Mouse (Mus musculus) ES-E14 (cell line): ENCODE results near the gene Nudt3. TPM values are rescaled to one million over a fixed set of nuclear protein-coding genes. Genes with fewer than 3 reads are reported as not detected.

ENCODE experiments used
- DNase-seq: peaks from one replicate; pipeline ENCODE4 v3.0.0-alpha.2; 2013; ENCODE audit warnings: low read depth, low spot score
- H3K27ac ChIP-seq: 2 replicates; pipeline ENCODE4 v1.5.1; 2012; ENCODE audit warnings: low read depth, mild to moderate bottlenecking, low read length, moderate library complexity, mixed read lengths; ENCODE audit not compliant: poor library complexity, insufficient read depth, severe bottlenecking
- H3K36me3 ChIP-seq: 2 replicates; pipeline ENCODE4 v1.6.1; 2012; ENCODE audit warnings: mild to moderate bottlenecking, low read length, moderate library complexity, mixed read lengths; ENCODE audit not compliant: control insufficient read depth, poor library complexity, insufficient read depth, severe bottlenecking
- H3K4me1 ChIP-seq, 2 experiments: fragments of 150-350 bp in 1 of 2; sonication (generic) in 1 of 2; 2 replicates each; pipeline ENCODE4 v1.6.1; 2012; ENCODE audit warnings: low read length in 2 of 2, mild to moderate bottlenecking in 1 of 2, mixed read lengths in 1 of 2; ENCODE audit not compliant: control insufficient read depth in 2 of 2, insufficient read depth in 2 of 2, poor library complexity in 1 of 2
- H3K4me3 ChIP-seq, 2 experiments: fragments of 150-350 bp in 1 of 2; sonication (generic) in 1 of 2; 2 replicates each; pipeline ENCODE4 v1.5.1; 2012; ENCODE audit warnings: low read length in 2 of 2, low read depth in 1 of 2, mild to moderate bottlenecking in 1 of 2, mixed read lengths in 1 of 2; ENCODE audit not compliant: insufficient read depth in 1 of 2, poor library complexity in 1 of 2, severe bottlenecking in 1 of 2
- H3K9ac ChIP-seq: 2 replicates; pipeline ENCODE4 v1.6.1; 2012; ENCODE audit warnings: low read depth, mild to moderate bottlenecking, low read length, mixed read lengths; ENCODE audit not compliant: poor library complexity, insufficient read depth, severe bottlenecking
- H3K9me3 ChIP-seq: fragments of 150-350 bp; sonication (generic); 2 replicates; pipeline ENCODE4 v1.6.1; 2012; ENCODE audit warnings: low read depth, mild to moderate bottlenecking, low read length; ENCODE audit not compliant: control insufficient read depth, insufficient read depth
- CHD2 ChIP-seq: IDR thresholded peaks from 2 replicates; pipeline ENCODE4 v1.6.1; 2014; ENCODE audit warnings: mild to moderate bottlenecking, low read depth, low read length, inconsistent platforms
- HCFC1 ChIP-seq: IDR thresholded peaks from 2 replicates; pipeline ENCODE4 v1.6.1; 2012; ENCODE audit warnings: low read length, inconsistent platforms, borderline replicate concordance; ENCODE audit not compliant: insufficient read depth
- MAFK ChIP-seq: IDR thresholded peaks from 2 replicates; pipeline ENCODE4 v1.6.1; 2014; ENCODE audit warnings: mild to moderate bottlenecking, low read depth, low read length, inconsistent platforms; ENCODE audit not compliant: insufficient read depth
- ZC3H11A ChIP-seq: IDR thresholded peaks from 2 replicates; pipeline ENCODE4 v1.6.1; 2012; ENCODE audit warnings: low read depth, mild to moderate bottlenecking, inconsistent platforms, low read length, borderline replicate concordance
- ZNF384 ChIP-seq: IDR thresholded peaks from 2 replicates; pipeline ENCODE4 v1.6.1; 2012; ENCODE audit warnings: low read depth, low read length, inconsistent platforms
- in situ Hi-C, 2 experiments: fragments of 600-800 bp; cut with MboI; formaldehyde crosslinking; loops; one replicate each; pipeline ENCODE4 v1.15.1; 2025; ENCODE audit warnings: low sequenced_read_pairs in 2 of 2, inconsistent platforms in 1 of 2; ENCODE audit not compliant: unreplicated experiment in 2 of 2
- total RNA-seq: library from RNA; depleted of rRNA; stranded (reverse); fragments of 300-350 nt; gene quantifications from 2 replicates; pipeline ENCODE4 v1.2.3, GENCODE M21; 2012

Nudt3 gene
- total RNA-seq, 1 experiment = 97.9 TPM

DNA sequence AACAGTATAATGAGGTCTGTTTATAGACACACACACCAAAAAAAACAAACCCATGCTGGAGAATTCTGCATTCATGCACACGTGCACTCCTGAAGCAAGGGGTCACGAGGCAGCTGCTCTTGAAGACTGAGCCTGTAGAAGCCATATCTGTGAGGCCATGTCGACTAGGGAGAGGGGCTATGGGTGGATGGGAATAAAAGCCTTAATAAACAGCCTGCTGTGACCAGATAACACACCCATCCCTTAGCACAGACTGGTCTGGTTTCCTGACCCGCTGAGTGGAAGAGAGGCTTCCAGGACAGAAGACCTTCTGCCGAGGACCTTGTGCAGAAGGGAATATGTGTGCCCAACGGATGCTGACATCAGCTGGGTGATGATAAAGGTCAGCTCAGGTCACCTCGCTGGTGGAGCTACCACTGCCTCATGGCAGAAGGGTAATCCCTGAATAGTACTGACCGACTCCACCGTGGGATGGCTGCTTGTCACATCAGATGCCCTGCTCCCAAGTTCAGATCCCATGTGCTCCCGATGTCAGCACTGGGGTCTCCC is 49.4 kb downstream of the Nudt3 start:
- Histone ChIP-seq H3K4me1 (peaks cover 0 to 4% of the 10 kb centered on the region in 2 experiments; a peak in 2 of 4 replicates), H3K27ac (no peak overlapping the region), H3K4me3 (no peak overlapping the region), H3K9me3 (no peaks in the 10 kb centered on the region), H3K36me3 (peaks cover 6% of the 10 kb centered on the region; the same call in 1 of the 2 replicates), H3K9ac (no peak overlapping the region)
- DNase-seq = no peak
- TF ChIP-seq ZC3H11A (no peak), ZNF384 (no peak), HCFC1 (no peak), MAFK (no peak), CHD2 (no peak)
- in situ Hi-C loops = no loop called here

DNA sequence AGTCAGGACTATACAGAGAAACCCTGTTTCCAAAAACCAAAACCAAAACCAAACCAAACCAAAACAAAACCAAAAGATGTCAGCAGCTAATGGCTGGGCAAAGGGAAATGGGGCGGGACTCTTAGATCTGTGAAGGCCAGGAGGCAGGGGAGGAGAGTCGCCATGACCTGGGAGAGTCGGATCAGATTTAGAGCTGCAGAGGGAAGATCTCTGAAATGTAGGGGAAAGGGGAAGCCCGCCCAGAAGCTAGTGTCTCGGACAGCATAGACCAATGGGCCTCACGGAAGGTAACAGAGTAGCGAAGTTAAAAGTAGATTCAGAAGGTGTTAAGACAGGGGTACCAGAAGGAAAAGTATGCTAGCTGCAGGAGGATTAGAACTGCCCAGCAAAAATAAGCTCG is 52.0 kb downstream of the Nudt3 start:
- H3K4me1 ChIP-seq = peaks cover 0 to 2% of the 10 kb centered on the region in 2 experiments; a peak in 1 of 4 replicates
- no peaks in the 10 kb centered on the region for H3K9me3 ChIP-seq
- no peak for DNase-seq
- TF ChIP-seq ZNF384 (no peak), CHD2 (no peak)
- H3K27ac ChIP-seq = no peak overlapping the region
- no peak overlapping the region for H3K9ac ChIP-seq
- no peak overlapping the region for H3K4me3 ChIP-seq
- in situ Hi-C loops = no loop called here
- 0 out of 2 replicates have a peak, but pooled peaks cover 4% of the 10 kb centered on the region for H3K36me3 ChIP-seq

DNA sequence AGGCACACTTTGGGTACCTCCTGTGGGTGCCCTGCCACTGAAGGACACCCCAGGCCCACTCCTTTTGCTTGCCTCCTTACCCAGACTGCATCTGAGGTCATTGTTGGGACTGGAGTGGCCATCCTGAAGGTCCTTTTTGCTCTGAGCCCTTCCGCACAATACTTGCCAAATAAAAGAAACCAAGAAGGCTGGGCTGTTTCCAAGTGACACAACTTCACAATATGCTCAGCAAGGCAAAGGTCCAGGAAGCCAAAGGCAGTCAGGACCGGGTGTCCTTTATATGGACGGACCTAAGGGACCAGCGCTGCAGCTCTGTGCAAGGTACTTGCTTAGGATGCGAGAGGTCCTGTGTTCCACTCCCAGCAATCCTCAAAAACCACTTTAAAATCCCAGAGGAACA is 55.1 kb downstream of the Nudt3 start:
- in situ Hi-C loops = no loop called here
- Histone ChIP-seq H3K9me3 (no peaks in the 10 kb centered on the region), H3K9ac (no peak overlapping the region), H3K27ac (no peak overlapping the region), H3K4me1 (peaks cover 3 to 6% of the 10 kb centered on the region in 2 experiments; a peak in 3 of 4 replicates), H3K36me3 (peaks cover 4% of the 10 kb centered on the region), H3K4me3 (no peak overlapping the region)
- TF ChIP-seq HCFC1 = no peak
- TF ChIP-seq MAFK = no peak
- TF ChIP-seq ZNF384 = no peak
- TF ChIP-seq ZC3H11A = no peak
- no peak for TF ChIP-seq CHD2
- no peak for DNase-seq

DNA sequence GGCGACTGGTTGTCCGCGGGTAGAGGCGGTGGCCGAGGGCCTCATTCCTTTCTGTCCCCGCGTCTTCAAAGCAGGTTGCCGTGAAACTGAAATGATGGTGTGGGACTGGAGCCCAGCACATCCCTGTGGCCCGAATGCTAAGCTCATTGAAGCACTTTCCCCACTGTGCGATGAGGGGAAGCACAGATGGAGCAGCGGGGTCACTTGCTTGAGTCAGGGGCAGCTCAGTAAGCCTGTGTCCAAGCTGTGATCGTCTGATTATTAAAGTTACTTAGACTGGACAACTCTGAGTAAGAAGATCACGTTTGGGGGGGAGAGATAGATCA is 57.4 kb downstream of the Nudt3 start:
- no peak overlapping the region; the same call in 1 of the 2 replicates for H3K27ac ChIP-seq
- DNase-seq = no peak
- H3K9ac ChIP-seq = peak overlapping the region; percentile 63
- H3K4me3 ChIP-seq = peak overlapping the region; percentile 45 to 63
- in situ Hi-C loops = no loop called here
- H3K9me3 ChIP-seq = no peaks in the 10 kb centered on the region
- TF ChIP-seq ZC3H11A (no peak), ZNF384 (no peak), MAFK (no peak)
- H3K36me3 ChIP-seq = peaks cover 15% of the 10 kb centered on the region
- peaks cover 7 to 10% of the 10 kb centered on the region in 2 experiments; a peak in 3 of 4 replicates for H3K4me1 ChIP-seq
